Mouse (Mus musculus) common myeloid progenitor, adult 5-6 weeks (primary cell): Measurements from ENCODE around the gene Rarb. TPM values are rescaled to one million over a fixed set of nuclear protein-coding genes. Genes with fewer than 3 reads are reported as not detected.
A peak's percentile ranks its signal among the peaks of the same experiment; 100 is the strongest.

ENCODE experiments used
- ATAC-seq: replicated peaks from 2 replicates; pipeline ENCODE4 v1.8.0; 2016; ENCODE audit warnings: low read depth, mild to moderate bottlenecking, moderate TSS enrichment, inconsistent platforms; ENCODE audit not compliant: poor library complexity, severe bottlenecking
- total RNA-seq: library from RNA; stranded (forward); fragments of 200-1000, 187-1606 nt; gene quantifications from 2 replicates; pipeline ENCODE4 v1.2.3, GENCODE M21; 2017

The Rarb gene
- total RNA-seq, 1 experiment from 2014 or later: not detected

- ATAC-seq: peak; percentile 59
Measured at GRCm38 (mm10) chr14:16448269-16448987, 370.5 kb downstream of the Rarb start.

GRCm38 (mm10) chr14:16447587-16447986 lies 371.4 kb downstream of the Rarb start:
- ATAC-seq: peak; percentile 94

GRCm38 (mm10) chr14:16444859-16445258 lies 374.1 kb downstream of the Rarb start:
- no peak for ATAC-seq

GRCm38 (mm10) chr14:16439385-16440126 lies 379.4 kb downstream of the Rarb start:
- no peak for ATAC-seq

- no peak for ATAC-seq
Measured at GRCm38 (mm10) chr14:16437386-16437785, 381.6 kb downstream of the Rarb start.

GRCm38 (mm10) chr14:16434396-16435171 lies 384.4 kb downstream of the Rarb start:
- ATAC-seq: peak; percentile 80

- ATAC-seq: no peak
Measured at GRCm38 (mm10) chr14:16433206-16433605, 385.8 kb downstream of the Rarb start.

- no peak for ATAC-seq
Measured at GRCm38 (mm10) chr14:16432550-16432949, 386.4 kb downstream of the Rarb start.

GRCm38 (mm10) chr14:16431941-16432499 lies 386.9 kb downstream of the Rarb start:
- ATAC-seq: no peak

GRCm38 (mm10) chr14:16427569-16427968 lies 391.4 kb downstream of the Rarb start:
- ATAC-seq: peak; percentile 71

GRCm38 (mm10) chr14:16414163-16414562 lies 404.8 kb downstream of the Rarb start:
- ATAC-seq: no peak

- no peak for ATAC-seq
Measured at GRCm38 (mm10) chr14:16405187-16405586, 413.8 kb downstream of the Rarb start.

- peak; percentile 30; the same call in 1 of the 2 replicates for ATAC-seq
Measured at GRCm38 (mm10) chr14:16384783-16385182, 434.2 kb downstream of the Rarb start.
